Mouse (Mus musculus) forebrain, postnatal 0 days (tissue): ENCODE results near the gene Magi2. TPM values are rescaled to one million over a fixed set of nuclear protein-coding genes. Genes with fewer than 3 reads are reported as not detected.

Experiments
- ATAC-seq: fragments of 200-750 bp; cut with Nextera tagmentation; 2 replicates; pipeline ENCODE4 v1.8.0; 2017; ENCODE audit warnings: mild to moderate bottlenecking, moderate library complexity
- DNase-seq: peaks from one replicate; pipeline ENCODE4 v3.0.0-alpha.2; 2015
- H3K27ac ChIP-seq: fragments of 300-500 bp; sonication (generic); 2 replicates; pipeline ENCODE4 v1.5.1; 2014; ENCODE audit warnings: low read depth, mild to moderate bottlenecking, antibody characterized with exemption, low read length, moderate library complexity, mixed read lengths
- H3K27me3 ChIP-seq: fragments of 300-500 bp; sonication (generic); 2 replicates; pipeline ENCODE4 v1.6.1; 2014; ENCODE audit warnings: mild to moderate bottlenecking, low read length, mixed read lengths; ENCODE audit not compliant: insufficient read depth
- H3K36me3 ChIP-seq: fragments of 300-500 bp; sonication (generic); 2 replicates; pipeline ENCODE4 v1.6.1; 2014; ENCODE audit warnings: mild to moderate bottlenecking, moderate library complexity; ENCODE audit not compliant: insufficient read depth
- H3K4me1 ChIP-seq: fragments of 300-500 bp; sonication (generic); 2 replicates; pipeline ENCODE4 v1.6.1; 2014; ENCODE audit warnings: antibody characterized with exemption; ENCODE audit not compliant: insufficient read depth
- H3K4me2 ChIP-seq: fragments of 300-500 bp; sonication (generic); 2 replicates; pipeline ENCODE4 v1.6.1; 2014; ENCODE audit warnings: low read depth, mild to moderate bottlenecking, moderate library complexity
- H3K4me3 ChIP-seq: fragments of 300-500 bp; sonication (generic); 2 replicates; pipeline ENCODE4 v1.5.1; 2014; ENCODE audit warnings: low read depth, low read length, mixed read lengths
- H3K9ac ChIP-seq: fragments of 300-500 bp; sonication (generic); 2 replicates; pipeline ENCODE4 v1.6.1; 2014; ENCODE audit warnings: mild to moderate bottlenecking
- H3K9me3 ChIP-seq: fragments of 300-500 bp; sonication (generic); 2 replicates; pipeline ENCODE4 v1.6.1; 2016; ENCODE audit warnings: low read length
- CTCF ChIP-seq: sonication (generic); IDR thresholded peaks from 2 replicates; pipeline ENCODE4 v1.5.1; 2016; ENCODE audit warnings: antibody characterized with exemption, control low read depth, low read depth
- WGBS: fragments of 180-500 bp; shearing (Covaris S2); extraction: QIAGEN DNeasy Blood & Tissue Kit; methylation state at CpG from one replicate; pipeline ENCODE4 v1.1.7; 2014; 5-methylcytosine and 5-hydroxymethylcytosine counted together
- polyA plus RNA-seq: library from polyadenylated mRNA; unstranded; fragments of >200 nt; fragmentation: Nextera tagmentation; extraction: Ambion mirVana; gene quantifications from 2 replicates; pipeline ENCODE4 v1.2.1, GENCODE M21; 2015
- total RNA-seq: library from RNA; depleted of rRNA; stranded (reverse); fragments of >200 nt; gene quantifications from 2 replicates; pipeline ENCODE4 v1.2.3, GENCODE M21; 2014

The Magi2 gene
- total and polyA plus RNA-seq, 2 experiments from 2014 or later, result 17.0 to 62.6 TPM

DNA sequence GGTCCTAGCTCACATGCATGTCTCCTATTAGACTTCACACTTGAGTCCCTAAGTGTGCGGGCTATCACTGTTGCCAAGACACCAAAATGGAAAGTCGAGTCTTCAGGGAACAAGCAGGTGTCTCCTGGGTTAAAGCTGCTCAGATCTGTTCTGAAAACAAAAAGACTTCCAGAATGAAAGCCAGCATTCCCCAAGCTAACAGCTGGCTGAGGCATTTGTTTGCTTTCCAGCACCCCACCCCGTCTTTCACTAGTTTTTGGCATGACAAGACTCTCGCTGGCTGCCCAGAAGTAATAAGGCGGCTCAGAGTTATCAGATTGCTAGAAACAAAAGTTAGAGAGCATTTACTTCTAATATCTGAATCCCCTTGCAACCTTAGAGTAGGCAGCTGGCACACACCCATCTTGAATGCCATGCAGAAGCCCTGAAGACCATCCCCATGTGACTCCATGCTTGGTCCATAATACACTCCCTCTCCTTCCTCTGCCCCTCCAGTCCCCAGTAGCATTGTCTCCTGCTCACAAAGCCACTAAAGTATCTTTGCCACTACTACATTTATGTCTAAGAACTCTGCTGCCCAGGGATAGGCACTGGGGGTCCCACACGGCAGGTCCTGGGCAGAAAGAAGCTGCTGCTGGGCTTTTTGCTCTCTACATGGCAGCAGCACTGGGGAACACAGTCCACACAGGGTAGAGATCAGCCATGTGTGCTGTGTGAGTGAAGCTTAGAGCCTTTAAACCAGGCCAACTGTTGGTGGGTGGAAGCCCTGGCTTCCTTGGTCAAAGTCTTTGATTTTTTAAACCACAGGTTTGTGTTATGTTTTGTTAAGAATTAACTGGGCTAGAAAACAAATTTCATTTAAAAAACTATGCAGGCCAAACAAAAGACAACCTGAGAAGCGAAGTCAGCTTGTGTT is 1394.0 kb downstream of the Magi2 start:
- no peak overlapping the region for H3K27ac ChIP-seq
- H3K4me3 ChIP-seq, result no peak overlapping the region
- H3K4me2 ChIP-seq, result no peak overlapping the region
- ATAC-seq, result peak; percentile 42; the same call in 1 of the 2 replicates
- no peaks in the 10 kb centered on the region for H3K9me3 ChIP-seq
- 54% methylated on average over 7 of the region's 7 CpGs for WGBS
- no peaks in the 10 kb centered on the region for H3K27me3 ChIP-seq
- H3K4me1 ChIP-seq, result no peaks in the 10 kb centered on the region
- TF ChIP-seq CTCF, result no peak
- H3K36me3 ChIP-seq, result no peaks in the 10 kb centered on the region
- H3K9ac ChIP-seq, result no peak overlapping the region
- DNase-seq, result no peak

- H3K4me3 ChIP-seq, result no peak overlapping the region
- no peak overlapping the region for H3K4me2 ChIP-seq
- 64% methylated on average over 3 of the region's 3 CpGs for WGBS
- no peak overlapping the region for H3K27ac ChIP-seq
- H3K9me3 ChIP-seq, result no peaks in the 10 kb centered on the region
- H3K27me3 ChIP-seq, result no peaks in the 10 kb centered on the region
- H3K9ac ChIP-seq, result no peak overlapping the region
- ATAC-seq (no peak), DNase-seq (no peak)
- H3K4me1 ChIP-seq, result no peaks in the 10 kb centered on the region
- no peaks in the 10 kb centered on the region for H3K36me3 ChIP-seq
- no peak for TF ChIP-seq CTCF
Measured at GRCm38 (mm10) chr5:20622417-20622816, 1395.6 kb downstream of the Magi2 start.

DNA sequence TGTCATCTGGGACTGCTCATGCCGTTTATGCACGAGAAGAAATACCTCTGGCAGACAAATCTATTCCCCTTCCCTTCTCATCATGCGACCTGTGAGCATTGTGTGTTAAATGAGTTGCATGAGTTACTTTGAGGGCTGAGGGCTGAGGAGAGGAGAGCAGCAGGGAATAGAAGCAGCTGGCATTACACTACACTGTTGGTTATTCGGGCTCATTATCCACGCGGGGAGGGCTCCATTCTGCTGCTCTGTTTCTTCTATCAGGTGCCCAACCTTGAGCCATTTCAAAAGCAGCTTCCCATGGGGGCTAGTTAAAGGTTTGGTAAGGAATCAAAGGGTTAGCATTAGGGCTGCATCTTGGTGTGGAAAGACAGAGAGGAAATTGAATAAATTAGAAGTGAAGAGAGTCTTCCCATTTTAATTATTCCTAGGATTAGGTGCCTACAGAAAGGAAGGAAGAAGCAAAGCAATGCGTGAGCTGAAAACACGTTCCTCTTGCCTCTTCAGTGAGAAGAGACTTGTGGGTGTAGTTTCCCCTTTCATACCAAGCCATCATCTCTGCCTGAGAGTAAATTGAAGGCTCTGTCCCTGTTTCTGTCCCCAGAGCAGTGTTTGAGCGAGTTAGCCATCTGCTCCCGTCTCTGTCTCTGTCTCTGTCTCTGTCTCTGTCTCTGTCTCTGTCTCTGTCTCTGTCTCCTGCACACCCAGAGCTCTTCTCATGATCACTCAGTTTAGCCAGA is 1396.2 kb downstream of the Magi2 start:
- H3K27ac ChIP-seq, result no peak overlapping the region
- H3K4me2 ChIP-seq, result no peak overlapping the region
- H3K9me3 ChIP-seq, result no peaks in the 10 kb centered on the region
- WGBS, result 37% methylated on average over 10 of the region's 10 CpGs
- DNase-seq (no peak), ATAC-seq (peak; percentile 42; the same call in 1 of the 2 replicates)
- no peaks in the 10 kb centered on the region for H3K36me3 ChIP-seq
- no peaks in the 10 kb centered on the region for H3K4me1 ChIP-seq
- H3K4me3 ChIP-seq, result no peak overlapping the region
- no peak for TF ChIP-seq CTCF
- no peak overlapping the region for H3K9ac ChIP-seq
- no peaks in the 10 kb centered on the region for H3K27me3 ChIP-seq

GRCm38 (mm10) chr5:20625117-20625516 is 1398.3 kb downstream of the Magi2 start:
- DNase-seq (no peak), ATAC-seq (no peak)
- Histone ChIP-seq H3K36me3 (no peaks in the 10 kb centered on the region), H3K4me1 (no peaks in the 10 kb centered on the region), H3K27ac (no peak overlapping the region), H3K4me3 (no peak overlapping the region), H3K27me3 (no peaks in the 10 kb centered on the region), H3K4me2 (no peak overlapping the region), H3K9me3 (no peaks in the 10 kb centered on the region), H3K9ac (no peak overlapping the region)
- WGBS, result 91% methylated on average over 2 of the region's 2 CpGs
- no peak for TF ChIP-seq CTCF

- H3K36me3 ChIP-seq, result no peaks in the 10 kb centered on the region
- H3K9ac ChIP-seq, result no peak overlapping the region
- ATAC-seq, result no peak
- TF ChIP-seq CTCF, result no peak
- no peaks in the 10 kb centered on the region for H3K27me3 ChIP-seq
- H3K27ac ChIP-seq, result no peak overlapping the region
- H3K4me3 ChIP-seq, result no peak overlapping the region
- DNase-seq, result no peak
- 70% methylated on average over 4 of the region's 4 CpGs for WGBS
- no peaks in the 10 kb centered on the region for H3K4me1 ChIP-seq
- H3K4me2 ChIP-seq, result no peak overlapping the region
- no peaks in the 10 kb centered on the region for H3K9me3 ChIP-seq
Measured at GRCm38 (mm10) chr5:20628954-20629601, 1402.2 kb downstream of the Magi2 start.

DNA sequence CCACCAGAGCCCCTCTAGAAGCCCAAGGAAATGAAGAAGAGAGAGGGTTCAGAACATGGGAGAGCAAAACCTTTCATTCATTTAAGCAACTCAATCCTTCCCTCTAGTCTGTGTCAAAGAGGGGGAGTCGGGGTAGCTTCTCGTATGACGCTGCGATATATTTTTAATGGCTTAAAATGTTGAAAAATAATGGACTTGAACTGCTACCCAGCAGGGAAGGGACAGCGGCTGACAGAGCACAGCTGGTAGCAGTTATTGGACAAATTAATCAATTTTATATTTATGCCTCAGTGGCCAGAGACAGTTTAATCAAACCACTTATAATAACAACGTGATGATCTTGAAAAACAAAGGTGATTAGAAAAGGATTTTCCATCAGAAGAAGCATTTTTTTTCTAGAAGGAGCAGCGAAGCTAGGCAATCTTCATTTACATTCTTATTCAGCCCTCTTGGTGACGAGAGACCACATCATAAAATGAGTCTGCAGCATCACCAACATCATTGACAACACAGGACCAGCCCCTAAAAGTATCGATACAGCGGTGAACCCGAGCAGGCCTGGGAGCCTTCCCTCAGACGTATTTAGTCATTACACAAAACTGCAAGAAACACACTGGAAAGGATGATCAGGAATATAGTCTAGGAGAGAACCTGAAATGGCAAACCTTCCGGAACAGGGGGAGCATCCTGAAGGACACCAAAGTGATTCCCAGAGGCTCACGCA is 1407.4 kb downstream of the Magi2 start:
- Histone ChIP-seq H3K9ac (no peak overlapping the region), H3K4me1 (no peaks in the 10 kb centered on the region), H3K4me2 (no peak overlapping the region), H3K4me3 (no peak overlapping the region), H3K9me3 (no peaks in the 10 kb centered on the region), H3K36me3 (no peaks in the 10 kb centered on the region), H3K27me3 (no peaks in the 10 kb centered on the region), H3K27ac (no peak overlapping the region)
- TF ChIP-seq CTCF, result no peak
- WGBS, result 70% methylated on average over 14 of the region's 14 CpGs
- ATAC-seq, result no peak
- no peak for DNase-seq
